Mouse (Mus musculus) thymus, adult 2 months (tissue): ENCODE data around the gene Stx2. TPM values are rescaled to one million over a fixed set of nuclear protein-coding genes. Genes with fewer than 3 reads are reported as not detected.

Experiments used
- DNase-seq: peaks from one replicate; pipeline ENCODE4 v3.0.0; 2021
- H3K27ac ChIP-seq: fragments of 200-500 bp; 2 replicates; pipeline ENCODE4 v1.5.1; 2012; ENCODE audit warnings: low read length, control low read depth; ENCODE audit not compliant: control insufficient read depth, insufficient read depth
- H3K27me3 ChIP-seq: fragments of 200-500 bp; 2 replicates; pipeline ENCODE4 v1.6.1; 2012; ENCODE audit warnings: mild to moderate bottlenecking, low read length, moderate library complexity, mixed read lengths; ENCODE audit not compliant: control insufficient read depth, insufficient read depth
- H3K36me3 ChIP-seq: fragments of 200-500 bp; 2 replicates; pipeline ENCODE4 v1.6.1; 2012; ENCODE audit warnings: mild to moderate bottlenecking, low read length, moderate library complexity; ENCODE audit not compliant: control insufficient read depth, insufficient read depth
- H3K4me1 ChIP-seq: fragments of 200-500 bp; replicated peaks from 2 replicates; pipeline ENCODE4 v1.6.1; 2012; ENCODE audit warnings: low read length; ENCODE audit not compliant: control insufficient read depth, insufficient read depth
- H3K4me3 ChIP-seq: fragments of 200-500 bp; 2 replicates; pipeline ENCODE4 v1.5.1; 2012; ENCODE audit warnings: mild to moderate bottlenecking, low read length, control low read depth, moderate library complexity; ENCODE audit not compliant: control insufficient read depth, insufficient read depth
- CTCF ChIP-seq: fragments of 200-500 bp; IDR thresholded peaks from 2 replicates; pipeline ENCODE4 v1.5.1; 2012; ENCODE audit warnings: mild to moderate bottlenecking, control low read depth, low read length, moderate library complexity, borderline replicate concordance; ENCODE audit not compliant: control insufficient read depth, poor library complexity, insufficient read depth; ENCODE audit errors: extremely low read depth
- POLR2A ChIP-seq: fragments of 200-500 bp; IDR thresholded peaks from 2 replicates; pipeline ENCODE4 v1.6.1; 2012; ENCODE audit warnings: mild to moderate bottlenecking, low read length, control low read depth, moderate library complexity; ENCODE audit not compliant: control insufficient read depth, poor library complexity, insufficient read depth; ENCODE audit errors: extremely low read depth
- WGBS: fragments of 180-500 bp; shearing (Covaris S2); methylation state at CpG from one replicate; pipeline ENCODE4 v1.1.7; 2018; 5-methylcytosine and 5-hydroxymethylcytosine counted together
- polyA plus RNA-seq: library from polyadenylated mRNA; depleted of rRNA; stranded (reverse); fragments of >200 nt; gene quantifications from 2 replicates; pipeline ENCODE4 v1.2.3, GENCODE M21; 2012; rRNA removed

Gene Stx2
- 24.1 and 27.2 TPM in 2 replicates for polyA plus RNA-seq

GRCm38 (mm10) chr5:129008412-129008826, at the start of gene Stx2:
Gene Stx2 (minus strand): TSS chr5:129008574.
- DNase-seq = peak; percentile 94
- H3K4me1 ChIP-seq = peaks cover 14% of the 10 kb centered on the region
- TF ChIP-seq CTCF = peak; percentile 39; the same call in 1 of the 2 replicates
- TF ChIP-seq POLR2A = peak; percentile 66; the same call in 1 of the 2 replicates
- peak within 1 kb of the TSS; percentile 59 for H3K4me3 ChIP-seq
- no peak within 1 kb of the TSS for H3K27ac ChIP-seq
- WGBS = 1% methylated on average over 38 of the region's 39 CpGs
- no peaks in the 10 kb centered on the region for H3K27me3 ChIP-seq
- H3K36me3 ChIP-seq = no peaks in the 10 kb centered on the region

DNA sequence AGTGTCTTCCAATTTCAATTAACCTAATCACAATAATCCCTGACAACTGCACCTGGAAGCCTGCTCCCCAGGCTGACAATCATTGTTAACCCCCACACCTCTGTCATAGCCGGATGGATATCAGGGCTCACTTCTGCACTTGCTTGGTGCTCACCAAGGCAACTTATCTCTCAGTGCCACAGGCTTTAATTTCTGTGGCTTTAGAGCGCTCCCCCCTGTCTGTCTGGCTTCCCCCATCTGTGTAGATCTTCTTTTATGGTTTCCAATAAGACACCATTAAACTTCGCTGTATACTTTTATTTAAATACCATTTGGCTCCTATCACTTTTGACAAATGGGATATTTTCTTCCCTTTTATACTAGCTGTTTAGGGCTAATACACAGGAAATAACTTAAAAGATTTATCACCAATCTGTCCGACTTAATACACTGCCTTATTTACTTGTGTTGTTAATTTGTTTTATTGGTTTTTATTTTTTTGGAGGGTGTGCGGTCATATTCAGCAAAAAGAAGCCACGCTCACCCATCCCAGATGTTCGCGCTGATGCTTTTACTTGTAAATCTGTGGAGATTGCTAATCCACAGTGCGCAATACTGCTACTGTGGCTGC, 46.4 kb upstream of the Stx2 start:
- no peak for DNase-seq
- no peak overlapping the region for H3K4me3 ChIP-seq
- TF ChIP-seq CTCF = no peak
- TF ChIP-seq POLR2A = no peak
- H3K36me3 ChIP-seq = no peaks in the 10 kb centered on the region
- WGBS = 80% methylated on average over 9 of the region's 9 CpGs
- H3K27me3 ChIP-seq = no peaks in the 10 kb centered on the region
- H3K27ac ChIP-seq = no peak overlapping the region
- H3K4me1 ChIP-seq = no peaks in the 10 kb centered on the region

- no peak for DNase-seq
- Histone ChIP-seq H3K36me3 (no peaks in the 10 kb centered on the region), H3K27me3 (no peaks in the 10 kb centered on the region), H3K4me3 (no peak overlapping the region), H3K27ac (no peak overlapping the region), H3K4me1 (no peaks in the 10 kb centered on the region)
- WGBS = 61% methylated on average over 20 of the region's 20 CpGs
- TF ChIP-seq POLR2A = no peak
These were observed 44.4 kb upstream of the Stx2 start for GRCm38 (mm10) chr5:129052636-129053355.

GRCm38 (mm10) chr5:129051910-129052309, 43.5 kb upstream of the Stx2 start:
- Histone ChIP-seq H3K27ac (no peak overlapping the region), H3K36me3 (no peaks in the 10 kb centered on the region), H3K4me1 (no peaks in the 10 kb centered on the region), H3K27me3 (no peaks in the 10 kb centered on the region), H3K4me3 (no peak overlapping the region)
- TF ChIP-seq POLR2A (no peak), CTCF (no peak)
- 81% methylated on average over 3 of the region's 3 CpGs for WGBS
- no peak for DNase-seq

- Histone ChIP-seq H3K4me1 (no peaks in the 10 kb centered on the region), H3K27ac (no peak overlapping the region), H3K36me3 (no peaks in the 10 kb centered on the region), H3K4me3 (no peak overlapping the region), H3K27me3 (no peaks in the 10 kb centered on the region)
- DNase-seq = no peak
- 88% methylated on average over 9 of the region's 9 CpGs for WGBS
- no peak for TF ChIP-seq CTCF
- no peak for TF ChIP-seq POLR2A
These were observed 41.0 kb upstream of the Stx2 start for GRCm38 (mm10) chr5:129049372-129049771.

DNA sequence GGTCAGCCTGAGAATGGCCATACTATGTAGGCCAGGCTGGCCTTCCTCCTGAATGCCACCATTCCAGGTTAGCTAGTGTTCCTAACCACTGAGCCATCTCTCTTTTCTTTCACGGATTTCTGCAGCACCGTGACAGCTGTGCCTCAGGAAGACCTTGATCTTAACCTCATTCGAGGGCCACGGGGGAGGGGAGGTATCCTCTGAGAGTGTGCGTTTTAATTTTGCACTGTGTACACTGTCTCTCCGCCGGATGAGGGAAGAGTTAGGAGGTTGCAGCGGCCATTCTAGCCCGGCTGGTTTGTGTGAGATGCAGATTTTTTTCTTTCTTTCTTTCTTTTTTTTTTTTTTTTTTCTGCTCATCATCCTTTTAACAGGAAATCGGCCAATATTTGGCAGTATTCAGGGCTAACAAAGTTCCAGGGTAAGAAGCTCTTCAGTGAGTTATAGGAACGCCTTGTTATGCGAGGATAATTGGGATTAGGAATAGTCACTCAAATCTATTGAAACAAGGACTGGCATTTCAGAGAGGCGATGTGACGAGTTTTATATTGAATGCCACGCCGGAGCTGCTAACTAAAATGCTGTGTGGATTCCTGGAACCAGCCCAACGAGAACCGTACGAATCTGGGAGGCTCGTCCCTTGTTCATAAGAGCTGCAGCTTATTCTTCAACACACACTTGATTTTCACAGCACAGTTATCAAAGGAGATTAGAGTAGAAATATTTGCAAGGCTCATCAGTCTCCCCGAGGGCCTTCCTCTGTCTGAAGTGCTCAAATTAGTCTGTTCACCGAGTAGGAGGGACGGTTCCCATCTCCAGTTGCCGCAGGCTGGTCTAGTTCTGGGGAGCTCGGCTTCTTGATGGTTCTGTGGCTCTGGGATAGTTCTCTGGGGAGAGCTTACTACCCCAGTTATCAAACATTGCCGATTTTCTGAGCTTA, 37.5 kb upstream of the Stx2 start:
- TF ChIP-seq POLR2A (no peak), CTCF (no peak)
- Histone ChIP-seq H3K36me3 (no peaks in the 10 kb centered on the region), H3K4me1 (no peaks in the 10 kb centered on the region)

More for the DNA sequence above, 37.5 kb upstream of the Stx2 start:
- Histone ChIP-seq H3K27ac (no peak overlapping the region), H3K4me3 (no peak overlapping the region), H3K27me3 (no peaks in the 10 kb centered on the region)
- DNase-seq = peak; percentile 19
- WGBS = 71% methylated on average over 26 of the region's 26 CpGs
